Mouse (Mus musculus): ENCODE results near the gene Bicd2. TPM values are rescaled to one million over a fixed set of nuclear protein-coding genes. Genes with fewer than 3 reads are reported as not detected.
"Not testable (repeated sequence)": the region's sequence is repeated elsewhere in the genome, so short reads cannot be mapped to it uniquely, and the experiment has no call there.

Bicd2 gene
- total and polyA plus RNA-seq, 3 experiments, result 11.6 to 19.9 (median 19.5) TPM

DNA sequence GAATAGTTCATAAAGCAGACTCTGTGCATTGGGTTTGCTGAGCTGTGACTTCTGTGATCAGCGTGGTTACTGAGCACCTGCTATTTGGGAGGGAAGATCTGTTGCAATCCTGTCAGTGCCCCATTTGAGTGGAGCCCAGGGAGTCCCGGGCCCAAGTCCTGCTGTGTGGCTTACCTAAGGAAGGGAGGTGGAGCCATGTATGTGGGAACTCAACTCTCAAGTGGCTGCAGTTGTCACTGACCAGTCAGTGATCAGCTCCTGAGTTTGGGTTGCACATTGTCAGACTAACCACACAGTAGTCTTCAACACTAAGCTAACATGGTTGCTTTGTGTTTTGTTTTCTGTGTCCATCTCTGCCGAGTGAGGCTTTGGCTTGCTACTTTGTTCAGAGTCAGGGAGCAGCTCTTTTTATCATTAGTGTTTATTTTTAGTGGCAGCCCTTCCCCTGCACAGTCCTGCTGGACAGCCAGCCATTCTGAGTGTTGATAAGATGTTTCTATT lies 19.6 kb downstream of the Bicd2 start:
- DNase-seq (ENCODE audit: low spot score) (no peak), ATAC-seq (ENCODE audit: extremely low read depth, insufficient number of reproducible peaks, low FRiP score, poor library complexity, severe bottlenecking) (no peak)
- TF ChIP-seq TAL1 (conservative IDR thresholded peaks at IDR 0.05; ENCODE audit: low read depth, low read length), result no peak
- no peak for TF ChIP-seq GATA1 (IDR thresholded peaks at IDR 0.05; ENCODE audit: borderline replicate concordance, low read length)
- TF ChIP-seq CTCF (IDR thresholded peaks at IDR 0.05; ENCODE audit: low read depth, low read length), result no peak
- TF ChIP-seq POLR2AphosphoS5 (IDR thresholded peaks at IDR 0.05; ENCODE audit: insufficient replicate concordance, low read depth, low read length), result no peak
- no peak for TF ChIP-seq GATA2 (IDR thresholded peaks at IDR 0.05; ENCODE audit: borderline replicate concordance, low read depth, low read length)
- Histone ChIP-seq H3K9me3 (replicated peaks) (no peaks in the 10 kb centered on the region), H3K36me3 (replicated peaks) (peaks cover 35% of the 10 kb centered on the region), H3K4me1 (ENCODE audit: insufficient read depth, low read depth, low read length) (peaks cover 24% of the 10 kb centered on the region), H3K4me3 (ENCODE audit: low read depth, low read length) (no peak overlapping the region), H3K27me3 (ENCODE audit: insufficient read depth, low read length) (no peaks in the 10 kb centered on the region)

DNA sequence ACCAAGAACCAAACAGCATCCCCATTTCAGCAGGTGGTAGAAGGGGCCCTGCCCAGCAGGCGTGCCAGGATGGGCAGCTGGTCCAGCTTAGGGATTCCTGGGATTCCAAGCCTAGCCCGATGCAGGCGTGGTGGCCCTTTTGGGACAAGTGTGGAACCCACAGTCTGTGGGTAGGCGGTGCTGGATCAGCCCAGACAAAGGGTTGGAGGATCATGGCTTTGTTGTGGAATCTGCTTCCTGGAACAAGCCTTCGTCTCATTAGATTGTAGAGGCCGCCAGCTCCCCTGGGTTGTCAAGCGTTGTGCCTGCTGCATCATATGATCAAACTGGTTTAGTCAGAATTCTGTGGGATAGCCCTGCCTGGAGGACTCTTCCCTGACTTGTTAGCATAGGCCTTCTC lies 21.0 kb downstream of the Bicd2 start:
- DNase-seq (ENCODE audit: low spot score) (no peak), ATAC-seq (ENCODE audit: extremely low read depth, insufficient number of reproducible peaks, low FRiP score, poor library complexity, severe bottlenecking) (no peak)
- TF ChIP-seq GATA2 (IDR thresholded peaks at IDR 0.05; ENCODE audit: borderline replicate concordance, low read depth, low read length) (no peak), CTCF (IDR thresholded peaks at IDR 0.05; ENCODE audit: low read depth, low read length) (no peak), TAL1 (conservative IDR thresholded peaks at IDR 0.05; ENCODE audit: low read depth, low read length) (no peak), GATA1 (IDR thresholded peaks at IDR 0.05; ENCODE audit: borderline replicate concordance, low read length) (no peak), POLR2AphosphoS5 (IDR thresholded peaks at IDR 0.05; ENCODE audit: insufficient replicate concordance, low read depth, low read length) (no peak)
- Histone ChIP-seq H3K4me1 (ENCODE audit: insufficient read depth, low read depth, low read length) (peaks cover 24% of the 10 kb centered on the region), H3K36me3 (replicated peaks) (peaks cover 31% of the 10 kb centered on the region), H3K9me3 (replicated peaks) (no peaks in the 10 kb centered on the region), H3K27me3 (ENCODE audit: insufficient read depth, low read length) (no peaks in the 10 kb centered on the region), H3K4me3 (ENCODE audit: low read depth, low read length) (no peak overlapping the region)

DNA sequence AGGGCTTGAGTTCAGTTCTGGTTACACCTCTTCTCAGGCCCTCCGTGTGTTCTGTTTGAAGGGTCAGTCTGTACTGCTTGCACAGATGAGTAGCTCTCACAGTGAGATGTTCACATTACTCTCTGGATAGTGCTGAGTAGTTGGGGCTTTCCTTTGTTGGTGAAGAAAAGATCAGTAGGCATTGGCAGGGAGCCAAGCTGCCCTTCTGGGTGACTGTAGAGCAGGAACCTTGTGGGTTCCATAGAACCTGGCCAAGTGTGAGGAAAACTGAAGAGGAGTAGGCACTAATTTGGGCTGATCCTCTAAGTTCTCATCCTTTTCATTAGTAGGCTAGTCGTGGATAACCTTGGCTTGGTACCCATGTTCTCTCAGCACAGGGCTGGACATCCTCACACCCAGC lies 21.4 kb downstream of the Bicd2 start:
- TF ChIP-seq CTCF (IDR thresholded peaks at IDR 0.05; ENCODE audit: low read depth, low read length) (no peak), TAL1 (conservative IDR thresholded peaks at IDR 0.05; ENCODE audit: low read depth, low read length) (no peak), POLR2AphosphoS5 (IDR thresholded peaks at IDR 0.05; ENCODE audit: insufficient replicate concordance, low read depth, low read length) (no peak), GATA2 (IDR thresholded peaks at IDR 0.05; ENCODE audit: borderline replicate concordance, low read depth, low read length) (no peak)
- no peak overlapping the region for H3K4me3 ChIP-seq (ENCODE audit: low read depth, low read length)
- ATAC-seq (ENCODE audit: extremely low read depth, insufficient number of reproducible peaks, low FRiP score, poor library complexity, severe bottlenecking), result no peak

DNA sequence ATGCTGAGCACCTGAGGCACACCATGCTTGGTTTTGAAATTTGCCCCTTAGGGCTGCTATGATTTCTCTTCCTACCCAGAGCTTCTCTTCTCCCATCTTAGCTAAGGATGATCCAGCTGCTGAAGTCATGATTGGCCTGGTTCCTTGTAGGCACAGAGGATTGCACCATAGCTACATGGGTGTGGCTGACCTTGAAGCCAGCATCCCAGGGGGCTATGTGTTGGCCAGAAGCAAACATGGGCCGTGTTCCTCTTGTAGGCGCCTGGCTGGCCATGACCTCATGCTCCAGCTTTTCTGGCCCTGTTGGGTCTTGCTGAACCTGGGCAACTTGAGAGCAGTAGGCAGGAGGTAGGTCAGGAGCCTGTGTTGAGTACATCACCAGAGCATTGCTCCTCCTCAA lies 23.3 kb downstream of the Bicd2 start:
- no peak for ATAC-seq (ENCODE audit: extremely low read depth, insufficient number of reproducible peaks, low FRiP score, poor library complexity, severe bottlenecking)
- no peak overlapping the region for H3K4me3 ChIP-seq (ENCODE audit: low read depth, low read length)
- H3K4me1 ChIP-seq (ENCODE audit: insufficient read depth, low read depth, low read length), result peaks cover 9% of the 10 kb centered on the region
- peaks cover 38% of the 10 kb centered on the region for H3K36me3 ChIP-seq (replicated peaks)
- no peak for DNase-seq (ENCODE audit: low spot score)
- TF ChIP-seq GATA2 (IDR thresholded peaks at IDR 0.05; ENCODE audit: borderline replicate concordance, low read depth, low read length) (no peak), GATA1 (IDR thresholded peaks at IDR 0.05; ENCODE audit: borderline replicate concordance, low read length) (no peak), TAL1 (conservative IDR thresholded peaks at IDR 0.05; ENCODE audit: low read depth, low read length) (no peak), CTCF (IDR thresholded peaks at IDR 0.05; ENCODE audit: low read depth, low read length) (no peak), POLR2AphosphoS5 (IDR thresholded peaks at IDR 0.05; ENCODE audit: insufficient replicate concordance, low read depth, low read length) (no peak)
- no peaks in the 10 kb centered on the region for H3K9me3 ChIP-seq (replicated peaks)
- H3K27me3 ChIP-seq (ENCODE audit: insufficient read depth, low read length), result no peaks in the 10 kb centered on the region

More for the DNA sequence above, 21.4 kb downstream of the Bicd2 start:
- H3K9me3 ChIP-seq (replicated peaks), result no peaks in the 10 kb centered on the region
- peaks cover 21% of the 10 kb centered on the region for H3K4me1 ChIP-seq (ENCODE audit: insufficient read depth, low read depth, low read length)
- H3K27me3 ChIP-seq (ENCODE audit: insufficient read depth, low read length), result no peaks in the 10 kb centered on the region
- H3K36me3 ChIP-seq (replicated peaks), result peaks cover 32% of the 10 kb centered on the region
- DNase-seq (ENCODE audit: low spot score), result no peak

DNA sequence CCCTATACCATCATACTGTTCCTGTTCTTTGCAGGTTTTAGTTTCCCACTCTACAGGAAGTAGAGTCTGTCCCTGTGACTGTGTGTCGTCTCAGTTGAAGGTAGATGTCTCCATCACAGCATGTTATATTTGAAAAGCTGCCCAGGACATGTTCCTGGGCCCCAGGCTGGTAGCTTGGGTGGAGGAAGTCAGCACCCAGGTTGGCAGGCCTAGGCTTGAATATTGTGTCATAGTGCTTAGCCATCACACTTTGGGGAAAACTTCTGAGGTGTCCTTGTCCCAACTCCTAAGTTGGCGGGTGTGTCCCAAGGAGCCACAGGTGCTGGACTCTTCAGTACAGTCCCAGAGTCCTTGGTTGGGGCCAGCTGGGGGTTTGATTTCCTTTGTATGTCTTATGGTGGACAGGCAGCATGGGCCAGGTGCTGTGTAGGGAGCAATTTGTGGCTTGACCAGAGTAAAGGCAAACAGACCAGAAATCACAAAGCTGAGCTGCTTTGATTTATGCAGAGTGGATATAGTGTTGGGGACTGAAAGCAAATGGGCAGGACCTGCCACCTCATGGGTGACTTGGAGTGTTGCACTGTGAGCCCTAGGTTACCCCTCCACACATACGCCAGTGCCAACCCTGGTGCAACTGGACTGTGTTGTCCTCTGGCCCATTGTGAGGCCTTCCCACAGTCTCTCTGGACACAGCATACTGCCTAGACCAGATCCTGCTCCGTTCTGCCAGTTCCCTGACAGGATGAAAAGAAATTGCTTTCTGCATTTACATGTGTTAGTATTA lies 26.5 kb downstream of the Bicd2 start:
- Histone ChIP-seq H3K9me3 (replicated peaks) (no peaks in the 10 kb centered on the region), H3K4me1 (ENCODE audit: insufficient read depth, low read depth, low read length) (peaks cover 5% of the 10 kb centered on the region), H3K27me3 (ENCODE audit: insufficient read depth, low read length) (no peaks in the 10 kb centered on the region), H3K36me3 (replicated peaks) (peaks cover 59% of the 10 kb centered on the region), H3K4me3 (ENCODE audit: low read depth, low read length) (no peak overlapping the region)
- ATAC-seq (ENCODE audit: extremely low read depth, insufficient number of reproducible peaks, low FRiP score, poor library complexity, severe bottlenecking), result no peak
- DNase-seq (ENCODE audit: low spot score), result no peak
- TF ChIP-seq POLR2AphosphoS5 (IDR thresholded peaks at IDR 0.05; ENCODE audit: insufficient replicate concordance, low read depth, low read length) (no peak), GATA1 (IDR thresholded peaks at IDR 0.05; ENCODE audit: borderline replicate concordance, low read length) (no peak), CTCF (IDR thresholded peaks at IDR 0.05; ENCODE audit: low read depth, low read length) (no peak), TAL1 (conservative IDR thresholded peaks at IDR 0.05; ENCODE audit: low read depth, low read length) (no peak), GATA2 (IDR thresholded peaks at IDR 0.05; ENCODE audit: borderline replicate concordance, low read depth, low read length) (no peak)

DNA sequence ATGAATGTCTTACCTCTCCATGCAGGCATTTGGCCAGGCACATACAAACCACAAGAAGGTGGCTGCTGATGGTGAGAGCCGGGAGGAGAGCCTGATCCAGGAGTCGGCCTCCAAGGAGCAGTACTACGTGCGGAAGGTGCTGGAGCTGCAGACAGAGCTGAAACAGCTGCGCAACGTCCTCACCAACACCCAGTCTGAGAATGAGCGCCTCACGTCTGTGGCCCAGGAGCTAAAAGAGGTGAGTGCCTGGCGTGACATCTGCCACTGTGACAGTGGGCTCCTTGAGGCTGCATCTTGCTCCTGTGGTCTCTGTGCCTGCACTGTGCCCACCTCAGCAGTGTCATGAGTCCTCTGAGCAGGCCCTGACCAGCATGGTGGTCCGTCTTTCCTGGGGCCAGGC lies 28.0 kb downstream of the Bicd2 start:
- ATAC-seq (ENCODE audit: extremely low read depth, insufficient number of reproducible peaks, low FRiP score, poor library complexity, severe bottlenecking), result no peak
- no peaks in the 10 kb centered on the region for H3K9me3 ChIP-seq (replicated peaks)
- no peaks in the 10 kb centered on the region for H3K27me3 ChIP-seq (ENCODE audit: insufficient read depth, low read length)
- DNase-seq (ENCODE audit: low spot score), result no peak
- peaks cover 5% of the 10 kb centered on the region for H3K4me1 ChIP-seq (ENCODE audit: insufficient read depth, low read depth, low read length)
- TF ChIP-seq GATA1 (IDR thresholded peaks at IDR 0.05; ENCODE audit: borderline replicate concordance, low read length) (no peak), TAL1 (conservative IDR thresholded peaks at IDR 0.05; ENCODE audit: low read depth, low read length) (no peak), GATA2 (IDR thresholded peaks at IDR 0.05; ENCODE audit: borderline replicate concordance, low read depth, low read length) (no peak), POLR2AphosphoS5 (IDR thresholded peaks at IDR 0.05; ENCODE audit: insufficient replicate concordance, low read depth, low read length) (no peak), CTCF (IDR thresholded peaks at IDR 0.05; ENCODE audit: low read depth, low read length) (no peak)
- peaks cover 72% of the 10 kb centered on the region for H3K36me3 ChIP-seq (replicated peaks)
- H3K4me3 ChIP-seq (ENCODE audit: low read depth, low read length), result no peak overlapping the region

DNA sequence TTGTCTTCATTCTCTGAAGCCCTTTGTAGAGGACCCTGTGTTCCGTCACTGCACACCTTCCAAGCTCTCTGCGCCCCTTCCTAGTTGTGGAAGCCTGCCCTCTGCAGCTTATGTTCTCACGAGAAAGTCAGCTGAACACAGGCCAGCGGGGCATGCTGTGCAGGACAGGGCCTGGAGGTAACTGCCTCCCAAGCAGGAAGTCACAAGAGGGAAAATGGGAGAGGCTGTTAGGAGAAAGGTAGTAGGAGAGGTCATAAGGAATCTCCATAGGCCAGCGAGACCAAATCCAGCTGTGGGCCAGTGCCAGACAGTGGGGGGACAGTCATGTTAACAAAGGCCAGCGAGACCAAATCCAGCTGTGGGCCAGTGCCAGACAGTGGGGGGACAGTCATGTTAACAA lies 28.8 kb downstream of the Bicd2 start:
- not testable (repeated sequence) for ATAC-seq (ENCODE audit: extremely low read depth, insufficient number of reproducible peaks, low FRiP score, poor library complexity, severe bottlenecking); DNase-seq (ENCODE audit: low spot score); H3K27me3 ChIP-seq (ENCODE audit: insufficient read depth, low read length); H3K4me3 ChIP-seq (ENCODE audit: low read depth, low read length); H3K9me3 ChIP-seq (replicated peaks); H3K4me1 ChIP-seq (ENCODE audit: insufficient read depth, low read depth, low read length)
- H3K36me3 ChIP-seq (replicated peaks), result peaks cover 76% of the 10 kb centered on the region

DNA sequence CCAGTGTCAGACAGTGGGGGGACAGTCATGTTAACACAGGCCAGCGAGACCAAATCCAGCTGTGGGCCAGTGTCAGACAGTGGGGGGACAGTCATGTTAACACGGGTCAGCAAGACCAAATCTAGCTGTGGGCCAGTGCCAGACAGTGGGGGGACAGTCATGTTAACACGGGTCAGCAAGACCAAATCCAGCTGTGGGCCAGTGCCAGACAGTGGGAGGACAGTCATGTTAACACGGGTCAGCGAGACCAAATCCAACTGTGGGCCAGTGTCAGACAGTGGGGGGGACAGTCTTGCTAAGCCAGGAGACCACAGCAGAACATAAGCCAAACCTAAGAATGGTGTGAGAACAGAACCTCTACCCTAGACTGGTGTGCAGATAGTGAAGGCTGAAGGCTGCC lies 29.5 kb downstream of the Bicd2 start:
- H3K9me3 ChIP-seq (replicated peaks); H3K4me1 ChIP-seq (ENCODE audit: insufficient read depth, low read depth, low read length); H3K4me3 ChIP-seq (ENCODE audit: low read depth, low read length); ATAC-seq (ENCODE audit: extremely low read depth, insufficient number of reproducible peaks, low FRiP score, poor library complexity, severe bottlenecking); H3K27me3 ChIP-seq (ENCODE audit: insufficient read depth, low read length); DNase-seq (ENCODE audit: low spot score): not testable (repeated sequence)
- H3K36me3 ChIP-seq (replicated peaks), result peaks cover 83% of the 10 kb centered on the region
